Mouse (Mus musculus): ENCODE data around the gene Opcml.

DNA sequence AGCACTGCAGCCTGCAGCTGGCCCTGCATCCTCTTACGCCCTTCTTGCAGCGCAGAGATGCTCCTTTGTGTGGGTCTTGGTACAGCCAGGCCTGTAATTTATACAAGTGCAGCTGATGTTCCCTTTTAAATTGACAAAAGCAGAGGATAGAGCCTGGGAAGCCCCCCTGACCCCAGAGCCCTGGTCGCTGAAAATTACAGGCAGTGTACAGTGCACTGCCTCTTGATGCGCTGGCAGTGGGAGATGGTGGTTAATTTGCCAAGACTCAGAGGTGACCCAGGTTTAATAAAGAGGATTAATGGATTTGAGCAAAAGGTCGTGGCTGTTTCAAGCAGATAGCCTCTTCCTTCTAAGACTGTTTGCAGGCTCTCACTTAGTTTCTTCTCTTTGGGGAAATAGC lies 39.9 kb downstream of the Opcml start:
- no peak for TF ChIP-seq POLR2A (IDR thresholded peaks at IDR 0.05; ENCODE audit: insufficient read depth, low read depth, low read length)
- no peak for TF ChIP-seq CTCF (IDR thresholded peaks at IDR 0.05)
